Mouse (Mus musculus) liver, embryonic 15.5 days (tissue): ENCODE measurements around the gene Tnfrsf21. TPM values are rescaled to one million over a fixed set of nuclear protein-coding genes. Genes with fewer than 3 reads are reported as not detected.

Experiments used
- ATAC-seq: fragments of 200-750 bp; cut with Nextera tagmentation; 2 replicates; pipeline ENCODE4 v1.8.0; 2017; ENCODE audit warnings: moderate number of reproducible peaks, mild to moderate bottlenecking, moderate library complexity; ENCODE audit not compliant: insufficient read depth
- H3K27ac ChIP-seq: fragments of 300-500 bp; sonication (generic); replicated peaks from 2 replicates; pipeline ENCODE4 v1.5.1; 2015; ENCODE audit warnings: mild to moderate bottlenecking, inconsistent platforms
- H3K27me3 ChIP-seq: fragments of 300-500 bp; sonication (generic); 2 replicates; pipeline ENCODE4 v1.6.1; 2015; ENCODE audit warnings: mild to moderate bottlenecking, inconsistent platforms
- H3K36me3 ChIP-seq: fragments of 300-500 bp; sonication (generic); replicated peaks from 2 replicates; pipeline ENCODE4 v1.6.1; 2015; ENCODE audit warnings: moderate library complexity, mild to moderate bottlenecking, inconsistent platforms
- H3K4me1 ChIP-seq: fragments of 300-500 bp; sonication (generic); replicated peaks from 2 replicates; pipeline ENCODE4 v1.6.1; 2015; ENCODE audit warnings: inconsistent platforms
- H3K4me2 ChIP-seq: fragments of 300-500 bp; sonication (generic); 2 replicates; pipeline ENCODE4 v1.6.1; 2015; ENCODE audit warnings: moderate library complexity, mild to moderate bottlenecking, inconsistent platforms
- H3K4me3 ChIP-seq: fragments of 300-500 bp; sonication (generic); replicated peaks from 2 replicates; pipeline ENCODE4 v1.5.1; 2015; ENCODE audit warnings: mild to moderate bottlenecking, inconsistent platforms
- H3K9ac ChIP-seq: fragments of 300-500 bp; sonication (generic); 2 replicates; pipeline ENCODE4 v1.6.1; 2015; ENCODE audit warnings: moderate library complexity, mild to moderate bottlenecking, inconsistent platforms
- H3K9me3 ChIP-seq: fragments of 300-500 bp; sonication (generic); replicated peaks from 2 replicates; pipeline ENCODE4 v1.6.1; 2016; ENCODE audit warnings: inconsistent platforms
- WGBS: fragments of 180-500 bp; shearing (Covaris S2); methylation state at CpG from one replicate; pipeline ENCODE4 v1.1.7; 2015; ENCODE audit warnings: mixed read lengths; ENCODE audit not compliant: insufficient replicate concordance; 5-methylcytosine and 5-hydroxymethylcytosine counted together
- polyA plus RNA-seq: library from polyadenylated mRNA; unstranded; fragments of >200 nt; fragmentation: Nextera tagmentation; extraction: Ambion mirVana; gene quantifications from 2 replicates; pipeline ENCODE4 v1.2.1, GENCODE M21; 2015

Tnfrsf21 gene
- polyA plus RNA-seq, 1 experiment from 2014 or later, result 24.1 TPM

DNA sequence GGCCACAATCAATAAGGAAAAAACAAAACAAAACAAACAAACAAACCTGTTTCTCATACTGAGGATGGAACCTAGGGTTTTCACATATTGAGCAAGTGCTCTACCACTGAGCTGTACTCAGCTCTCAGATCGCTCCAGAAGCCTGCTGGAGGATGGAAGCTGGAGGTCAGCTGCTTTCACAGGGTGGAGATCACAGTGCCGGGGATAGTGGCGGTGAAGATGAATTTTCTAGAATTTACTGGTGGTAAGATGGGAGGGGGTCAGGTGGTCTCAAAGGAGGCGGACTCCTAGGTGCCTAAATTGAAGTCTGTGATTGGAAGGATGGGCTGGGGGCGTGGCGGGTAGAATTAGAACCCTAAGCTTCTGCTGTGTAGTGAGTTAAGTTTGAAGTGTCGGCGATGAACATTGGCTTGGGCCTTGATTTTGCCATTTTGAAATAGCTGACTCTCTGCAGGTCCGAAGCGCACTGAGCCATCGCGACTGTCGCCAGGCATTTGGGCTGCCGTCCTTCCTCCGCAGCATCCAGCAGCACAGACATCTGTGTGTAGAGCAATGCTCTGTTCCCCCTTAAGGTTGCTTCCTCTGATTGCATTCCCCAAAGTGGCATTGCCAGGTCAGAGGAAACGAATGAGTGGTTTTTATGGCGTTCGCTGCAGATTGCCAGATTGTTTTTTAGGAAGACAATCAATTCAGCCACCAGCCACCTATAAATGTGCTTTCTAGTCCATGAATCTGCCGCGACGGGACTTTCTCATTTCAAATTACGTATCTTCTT is 9.7 kb downstream of the Tnfrsf21 start:
- Histone ChIP-seq H3K27ac (peak overlapping the region; percentile 93), H3K27me3 (no peaks in the 10 kb centered on the region), H3K4me3 (peak overlapping the region; percentile 27), H3K36me3 (peaks cover 29% of the 10 kb centered on the region), H3K4me2 (peak overlapping the region; percentile 51), H3K9me3 (no peaks in the 10 kb centered on the region), H3K4me1 (peaks cover 88% of the 10 kb centered on the region), H3K9ac (peak overlapping the region; percentile 45)
- no peak for ATAC-seq
- WGBS, result 87% methylated on average over 22 of the region's 22 CpGs

DNA sequence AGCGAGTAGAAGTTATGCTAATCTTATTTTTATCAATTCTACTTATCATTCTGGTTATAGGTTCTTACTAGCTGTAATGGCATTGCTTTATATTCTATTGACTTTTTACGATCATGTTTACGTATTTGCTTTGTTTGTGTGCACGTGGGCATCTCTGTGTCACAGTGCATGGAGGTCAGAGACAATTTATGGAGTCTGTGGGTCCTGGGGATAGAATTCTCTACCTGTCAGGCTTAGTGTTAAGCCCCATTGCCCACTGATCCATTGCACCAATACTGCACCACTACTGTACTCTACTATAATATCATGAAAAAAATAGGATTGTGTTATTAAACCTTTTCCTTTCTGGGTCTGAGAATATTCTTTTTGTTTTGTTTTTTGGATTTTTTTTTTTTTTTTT is 10.4 kb downstream of the Tnfrsf21 start:
- no peak for ATAC-seq
- Histone ChIP-seq H3K9me3 (no peaks in the 10 kb centered on the region), H3K36me3 (peaks cover 22% of the 10 kb centered on the region), H3K27me3 (no peaks in the 10 kb centered on the region), H3K27ac (peak overlapping the region; percentile 31; the same call in 1 of the 2 replicates), H3K9ac (no peak overlapping the region), H3K4me2 (peak overlapping the region; percentile 51), H3K4me3 (no peak overlapping the region), H3K4me1 (peaks cover 85% of the 10 kb centered on the region)
- WGBS, result 73% methylated on average over 4 of the region's 4 CpGs

DNA sequence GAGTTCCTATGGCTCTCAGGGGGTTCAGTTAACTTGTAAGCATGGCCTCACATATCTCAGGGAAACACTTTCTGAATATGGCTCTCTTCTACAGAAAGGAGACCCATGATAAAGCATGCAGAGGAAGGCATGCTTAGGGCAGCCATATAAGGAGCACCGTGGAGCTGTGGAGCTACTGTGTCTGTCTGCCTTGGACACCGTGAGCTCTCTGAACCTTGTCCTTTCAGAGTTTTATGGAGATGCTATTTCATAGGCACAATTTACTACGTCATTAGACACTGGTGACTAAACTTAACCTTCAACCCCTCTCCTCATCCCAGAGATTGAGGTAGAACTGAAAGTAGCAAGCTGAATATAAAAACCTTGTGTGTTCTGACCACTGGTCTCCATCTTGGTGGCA is 13.2 kb downstream of the Tnfrsf21 start:
- peaks cover 9% of the 10 kb centered on the region for H3K36me3 ChIP-seq
- ATAC-seq, result no peak
- no peak overlapping the region for H3K4me3 ChIP-seq
- peaks cover 71% of the 10 kb centered on the region for H3K4me1 ChIP-seq
- H3K4me2 ChIP-seq, result peak overlapping the region; percentile 21; the same call in 1 of the 2 replicates
- H3K27ac ChIP-seq, result peak overlapping the region; percentile 48
- no peak overlapping the region for H3K9ac ChIP-seq
- H3K27me3 ChIP-seq, result no peaks in the 10 kb centered on the region
- WGBS, result 61% methylated on average over 3 of the region's 3 CpGs
- H3K9me3 ChIP-seq, result no peaks in the 10 kb centered on the region

DNA sequence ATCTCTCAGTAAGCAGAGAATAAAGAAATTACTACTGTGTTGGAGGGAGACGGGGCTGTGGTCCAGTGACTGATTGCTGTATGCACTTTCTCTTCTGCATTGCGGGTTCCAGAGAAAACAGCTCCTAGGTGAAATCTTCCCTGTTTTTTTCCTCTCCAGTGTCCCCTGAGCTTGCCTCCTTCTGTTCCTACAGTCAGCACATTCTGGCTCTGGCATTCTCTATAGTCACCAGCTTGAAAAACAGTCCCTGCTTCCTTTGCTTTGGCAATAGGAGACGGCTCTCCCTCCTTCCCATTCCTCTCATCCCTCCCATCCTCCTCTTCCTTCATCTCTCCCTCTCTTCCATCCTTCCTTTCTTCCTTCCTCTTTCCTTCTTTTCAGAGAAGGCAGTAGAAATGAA is 13.9 kb downstream of the Tnfrsf21 start:
- no peak overlapping the region for H3K4me2 ChIP-seq
- no peak overlapping the region for H3K9ac ChIP-seq
- H3K27ac ChIP-seq, result peak overlapping the region; percentile 48; the same call in 1 of the 2 replicates
- no peak for ATAC-seq
- H3K4me3 ChIP-seq, result no peak overlapping the region
- peaks cover 71% of the 10 kb centered on the region for H3K4me1 ChIP-seq
- peaks cover 9% of the 10 kb centered on the region for H3K36me3 ChIP-seq
- 79% methylated on average over 3 of the region's 3 CpGs for WGBS
- no peaks in the 10 kb centered on the region for H3K27me3 ChIP-seq
- no peaks in the 10 kb centered on the region for H3K9me3 ChIP-seq

DNA sequence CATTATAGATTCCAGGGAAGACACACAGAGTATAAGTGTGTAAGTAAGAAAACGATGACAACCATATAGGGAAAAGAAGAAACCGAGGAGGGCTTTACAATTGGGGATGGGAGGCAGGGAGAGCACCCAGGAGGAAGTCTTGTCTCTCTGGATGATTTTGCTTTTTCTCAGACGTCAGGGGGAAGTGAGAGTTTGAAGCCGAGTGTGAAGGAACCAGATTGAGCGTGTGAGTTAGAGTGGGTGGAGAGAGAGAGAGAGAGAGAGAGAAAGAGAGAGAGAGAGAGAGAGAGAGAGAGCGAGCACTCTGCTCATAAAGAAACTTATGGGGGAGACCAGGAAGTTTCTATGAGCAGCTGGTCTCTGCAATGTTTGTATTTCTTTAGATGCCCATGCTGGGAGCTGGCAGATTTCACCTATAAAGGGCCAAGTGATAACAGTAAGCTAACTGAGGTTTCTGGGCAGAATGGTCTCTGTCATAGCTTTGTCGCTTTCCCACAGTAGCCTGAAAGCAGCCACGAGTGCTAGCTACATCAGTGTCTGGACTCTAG is 16.2 kb downstream of the Tnfrsf21 start:
- Histone ChIP-seq H3K9ac (no peak overlapping the region), H3K36me3 (peaks cover 7% of the 10 kb centered on the region), H3K27me3 (no peaks in the 10 kb centered on the region), H3K27ac (peak overlapping the region; percentile 42), H3K4me3 (no peak overlapping the region), H3K4me2 (no peak overlapping the region), H3K4me1 (peaks cover 72% of the 10 kb centered on the region), H3K9me3 (no peaks in the 10 kb centered on the region)
- ATAC-seq, result no peak
- WGBS, result 51% methylated on average over 8 of the region's 8 CpGs

DNA sequence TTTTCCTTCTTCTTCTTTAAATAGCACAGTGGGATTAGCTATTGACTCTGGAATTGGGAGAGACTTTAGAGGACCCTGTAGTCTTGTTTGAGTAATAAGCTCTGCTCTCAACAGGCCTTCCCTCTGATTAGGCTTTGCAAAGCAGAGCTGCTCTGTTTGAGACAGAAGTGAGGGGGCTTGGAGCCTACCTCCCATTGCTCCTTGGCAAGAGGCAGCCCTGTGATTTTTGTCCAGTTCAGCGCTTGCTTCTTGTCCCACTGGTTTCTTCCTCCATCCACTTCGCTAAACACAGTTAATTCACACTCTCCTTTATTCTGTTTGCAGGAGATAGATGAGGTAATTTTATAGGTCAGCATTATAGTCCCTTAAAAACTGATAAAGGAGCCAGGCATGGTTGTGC is 19.0 kb downstream of the Tnfrsf21 start:
- WGBS, result 77% methylated on average over 2 of the region's 2 CpGs

DNA sequence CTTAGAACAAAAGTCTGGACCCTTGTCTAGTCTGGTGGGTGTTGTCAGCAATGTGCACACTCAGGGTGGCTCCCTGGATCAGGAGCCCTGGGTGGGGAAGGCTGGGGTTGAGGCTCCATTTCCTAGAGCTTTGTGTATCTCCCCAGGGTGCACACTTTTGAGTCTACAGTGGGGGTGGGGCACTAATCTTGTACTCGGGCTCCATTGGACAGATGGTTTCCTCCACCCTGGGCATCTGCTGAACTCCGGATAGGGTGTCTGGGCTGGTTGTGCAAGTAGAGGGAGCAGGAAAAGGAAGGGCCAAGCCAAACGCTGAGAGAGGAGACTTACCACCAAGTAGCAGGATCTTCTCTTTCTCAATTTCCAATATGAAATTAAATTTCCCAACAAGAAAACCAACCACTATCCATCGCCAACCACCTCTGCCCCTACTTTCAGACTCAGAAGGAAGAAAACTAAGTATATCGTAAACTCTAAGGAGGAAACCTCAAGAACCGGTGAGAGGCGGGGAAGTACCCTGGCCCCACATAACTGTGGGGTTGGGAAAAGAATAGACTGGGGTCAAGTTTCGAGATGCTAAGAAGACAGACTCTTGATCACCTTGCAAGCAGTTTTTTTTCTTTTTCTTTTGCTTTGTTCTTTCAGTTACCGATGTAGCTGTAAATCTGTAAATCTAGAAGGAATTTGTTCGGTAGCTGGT is 19.9 kb downstream of the Tnfrsf21 start:
- peaks cover 65% of the 10 kb centered on the region for H3K4me1 ChIP-seq
- WGBS, result 39% methylated on average over 10 of the region's 10 CpGs
- peak; percentile 88 for ATAC-seq
- no peak overlapping the region for H3K4me3 ChIP-seq
- no peaks in the 10 kb centered on the region for H3K27me3 ChIP-seq
- H3K36me3 ChIP-seq, result peaks cover 44% of the 10 kb centered on the region
- peak overlapping the region; percentile 77 for H3K27ac ChIP-seq
- H3K9ac ChIP-seq, result 0 out of 2 replicates have a peak overlapping the region, but pooled peaks have one; percentile 10
- H3K9me3 ChIP-seq, result no peaks in the 10 kb centered on the region
- H3K4me2 ChIP-seq, result peak overlapping the region; percentile 42

More for the DNA sequence above, 19.0 kb downstream of the Tnfrsf21 start:
- H3K4me2 ChIP-seq, result no peak overlapping the region
- H3K9me3 ChIP-seq, result no peaks in the 10 kb centered on the region
- no peak overlapping the region for H3K9ac ChIP-seq
- ATAC-seq, result no peak
- no peaks in the 10 kb centered on the region for H3K27me3 ChIP-seq
- H3K4me1 ChIP-seq, result peaks cover 59% of the 10 kb centered on the region
- peak overlapping the region; percentile 77 for H3K27ac ChIP-seq
- no peak overlapping the region for H3K4me3 ChIP-seq
- peaks cover 35% of the 10 kb centered on the region for H3K36me3 ChIP-seq

DNA sequence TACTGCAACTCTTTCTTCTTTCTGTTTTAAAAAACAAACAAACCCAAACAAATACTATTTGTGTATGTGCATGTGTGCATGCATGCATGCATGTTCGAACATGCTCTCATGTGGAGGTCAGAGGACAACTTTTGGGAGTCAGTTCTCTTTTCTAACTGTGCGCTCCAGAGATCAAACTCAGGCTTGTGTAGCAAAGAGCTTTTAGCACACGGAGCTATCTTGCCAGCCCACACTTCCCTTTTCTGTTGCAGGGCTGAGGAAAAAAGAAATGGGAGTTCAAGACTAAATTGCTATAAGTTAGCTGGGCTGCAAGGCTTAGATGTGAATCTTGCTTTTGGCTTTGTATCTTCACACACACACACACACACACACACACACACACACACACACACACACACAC is 24.2 kb downstream of the Tnfrsf21 start:
- H3K9me3 ChIP-seq, result no peaks in the 10 kb centered on the region
- H3K4me2 ChIP-seq, result no peak overlapping the region
- ATAC-seq, result no peak
- H3K4me1 ChIP-seq, result peaks cover 52% of the 10 kb centered on the region
- 19% methylated on average over 3 of the region's 3 CpGs for WGBS
- H3K36me3 ChIP-seq, result peaks cover 85% of the 10 kb centered on the region
- H3K4me3 ChIP-seq, result no peak overlapping the region
- H3K9ac ChIP-seq, result no peak overlapping the region
- no peaks in the 10 kb centered on the region for H3K27me3 ChIP-seq
- peak overlapping the region; percentile 7; the same call in 1 of the 2 replicates for H3K27ac ChIP-seq

DNA sequence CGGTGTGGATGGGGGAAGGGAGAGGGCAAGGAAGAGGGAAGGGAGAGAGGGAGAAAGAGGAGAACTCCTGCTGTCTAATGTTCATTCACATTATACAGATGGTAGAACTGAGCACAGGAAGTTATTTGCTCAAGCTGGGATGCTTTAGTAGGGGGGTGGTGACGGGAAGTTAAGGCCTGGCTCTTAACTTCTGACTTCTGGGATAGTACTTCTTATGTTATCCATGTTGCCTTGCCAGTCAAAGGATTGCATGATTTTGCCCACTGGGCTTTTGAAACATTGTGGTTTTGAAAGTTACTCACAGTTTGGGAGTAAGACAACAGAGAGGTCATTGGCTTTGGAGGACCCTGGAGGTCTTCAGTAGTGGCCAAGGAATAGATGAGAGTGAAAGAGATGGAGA is 34.3 kb downstream of the Tnfrsf21 start:
- Histone ChIP-seq H3K9me3 (no peaks in the 10 kb centered on the region), H3K27ac (no peak overlapping the region), H3K36me3 (peaks cover 62% of the 10 kb centered on the region), H3K27me3 (no peaks in the 10 kb centered on the region), H3K4me3 (no peak overlapping the region), H3K9ac (no peak overlapping the region), H3K4me2 (no peak overlapping the region), H3K4me1 (0 out of 2 replicates have a peak, but pooled peaks cover 2% of the 10 kb centered on the region)
- ATAC-seq, result no peak
- 83% methylated on average over 2 of the region's 2 CpGs for WGBS

DNA sequence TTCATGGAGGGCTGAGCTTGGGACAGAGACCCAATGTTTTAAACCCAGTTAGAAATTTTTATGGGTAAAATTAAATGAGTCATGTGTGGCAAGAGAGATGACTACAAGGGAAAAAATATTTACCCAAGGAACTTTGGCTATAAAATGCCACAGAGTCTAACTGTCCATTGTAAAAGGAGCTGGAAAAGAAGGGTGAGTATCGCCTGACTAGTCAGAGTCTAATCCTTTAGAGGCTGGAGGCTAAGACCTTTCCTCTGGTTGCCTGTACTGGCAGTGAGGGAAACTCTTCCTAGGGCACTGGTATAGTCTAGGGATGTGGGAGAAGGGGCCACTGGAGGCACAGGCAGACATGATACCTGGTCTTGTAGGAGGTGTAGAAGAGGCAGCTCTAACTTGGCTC is 36.4 kb downstream of the Tnfrsf21 start:
- Histone ChIP-seq H3K9ac (no peak overlapping the region), H3K4me3 (no peak overlapping the region), H3K4me1 (peaks cover 15% of the 10 kb centered on the region), H3K27me3 (no peaks in the 10 kb centered on the region), H3K4me2 (no peak overlapping the region), H3K27ac (no peak overlapping the region), H3K36me3 (peaks cover 42% of the 10 kb centered on the region), H3K9me3 (no peaks in the 10 kb centered on the region)
- ATAC-seq, result no peak
- WGBS, result 86% methylated on average over 1 of the region's 1 CpGs

DNA sequence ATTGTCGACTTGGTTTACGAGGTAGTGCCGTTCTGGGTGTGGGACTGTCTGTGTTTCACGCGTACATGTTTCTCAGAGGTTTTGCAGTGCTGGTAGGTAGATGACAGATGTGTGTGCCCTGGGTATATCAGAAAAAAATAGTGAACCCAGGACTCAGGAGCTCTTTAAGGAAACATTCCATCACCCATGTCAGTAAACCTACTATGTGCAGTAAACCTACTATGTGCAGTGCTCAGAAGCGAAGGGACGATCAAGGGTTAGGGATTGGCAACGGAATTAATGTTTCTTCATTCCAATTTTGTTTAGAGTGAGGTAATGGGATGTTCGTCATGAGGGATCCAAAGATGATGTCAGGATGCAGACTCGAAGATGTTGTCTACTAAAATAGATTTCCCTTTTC is 37.6 kb downstream of the Tnfrsf21 start:
- Histone ChIP-seq H3K9me3 (no peaks in the 10 kb centered on the region), H3K27me3 (no peaks in the 10 kb centered on the region), H3K27ac (no peak overlapping the region), H3K4me3 (no peak overlapping the region), H3K9ac (no peak overlapping the region), H3K36me3 (peaks cover 30% of the 10 kb centered on the region), H3K4me2 (no peak overlapping the region), H3K4me1 (peaks cover 27% of the 10 kb centered on the region)
- WGBS, result 84% methylated on average over 10 of the region's 10 CpGs
- ATAC-seq, result no peak
